Mouse (Mus musculus): ENCODE measurements around the gene Slc22a13. TPM values are rescaled to one million over a fixed set of nuclear protein-coding genes. Genes with fewer than 3 reads are reported as not detected.

The Slc22a13 gene
- not detected in 2 replicates for polyA plus RNA-seq (2016; fragmentation: Nextera tagmentation; extraction: Ambion mirVana)

GRCm38 (mm10) chr9:119208998-119209397 is at the start of gene Slc22a13:
Gene Slc22a13 (minus strand): TSS chr9:119209098.
- Histone ChIP-seq H3K4me1 (no peaks in the 10 kb centered on the region), H3K4me2 (replicated peaks) (no peak within 1 kb of the TSS), H3K36me3 (no peaks in the 10 kb centered on the region), H3K9me3 (0 out of 2 replicates have a peak, but pooled peaks cover 2% of the 10 kb centered on the region), H3K4me3 (no peak within 1 kb of the TSS), H3K9ac (replicated peaks) (no peak within 1 kb of the TSS), H3K27ac (replicated peaks) (no peak within 1 kb of the TSS), H3K27me3 (no peaks in the 10 kb centered on the region)
- ATAC-seq (ENCODE audit: low FRiP score, low read depth): no peak
- 95% methylated on average over 4 of the region's 4 CpGs for WGBS

DNA sequence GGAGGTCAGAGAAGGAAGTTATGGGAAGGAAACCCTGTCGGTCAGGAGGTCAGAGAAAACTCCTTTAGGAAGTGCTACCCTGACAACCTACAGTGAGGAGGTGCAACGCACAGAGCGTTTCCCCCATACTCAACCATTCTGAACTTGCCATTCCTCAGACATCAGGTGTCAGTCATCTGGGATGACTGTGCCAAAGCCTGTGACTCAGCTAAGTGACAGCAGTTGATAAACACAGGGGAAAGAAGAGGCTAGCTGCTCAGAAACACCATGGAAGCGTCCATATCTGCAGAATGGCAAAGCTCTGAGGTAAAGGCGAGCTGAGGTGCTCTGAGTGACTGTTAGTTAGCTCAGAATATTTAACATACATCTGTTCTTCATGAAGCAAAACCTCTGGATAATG is 49.2 kb upstream of the Slc22a13 start:
- H3K36me3 ChIP-seq: peaks cover 56% of the 10 kb centered on the region
- no peak overlapping the region for H3K9ac ChIP-seq (replicated peaks)
- H3K27ac ChIP-seq (replicated peaks): no peak overlapping the region
- H3K9me3 ChIP-seq: no peaks in the 10 kb centered on the region
- 87% methylated on average over 5 of the region's 5 CpGs for WGBS
- no peak overlapping the region for H3K4me3 ChIP-seq
- no peaks in the 10 kb centered on the region for H3K4me1 ChIP-seq
- ATAC-seq (ENCODE audit: low FRiP score, low read depth): no peak
- no peaks in the 10 kb centered on the region for H3K27me3 ChIP-seq
- no peak overlapping the region for H3K4me2 ChIP-seq (replicated peaks)

GRCm38 (mm10) chr9:119256161-119256560 is 47.3 kb upstream of the Slc22a13 start:
- ATAC-seq (ENCODE audit: low FRiP score, low read depth): no peak
- Histone ChIP-seq H3K9me3 (no peaks in the 10 kb centered on the region), H3K4me3 (no peak overlapping the region)

DNA sequence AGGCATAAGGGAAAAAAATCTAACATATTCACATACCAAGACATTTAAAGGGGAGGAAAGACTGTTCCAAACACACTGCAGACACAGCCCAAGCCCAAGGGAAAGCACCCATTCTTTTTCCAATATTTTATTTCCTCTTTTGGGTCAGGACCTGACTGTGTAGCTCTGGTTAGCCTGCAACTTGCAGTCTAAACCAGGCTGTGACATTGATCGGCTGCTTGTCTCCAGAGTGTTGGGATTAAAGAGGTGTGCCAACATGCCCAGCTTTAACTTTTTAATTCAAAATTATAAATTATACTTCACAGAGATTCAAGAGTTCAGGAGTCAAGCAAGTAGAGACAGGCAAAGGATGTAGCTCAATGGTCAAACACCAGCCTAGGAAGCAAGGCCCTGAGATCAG is 46.2 kb upstream of the Slc22a13 start:
- Histone ChIP-seq H3K9me3 (no peaks in the 10 kb centered on the region), H3K4me1 (no peaks in the 10 kb centered on the region), H3K9ac (replicated peaks) (no peak overlapping the region), H3K27ac (replicated peaks) (no peak overlapping the region), H3K27me3 (no peaks in the 10 kb centered on the region), H3K4me3 (no peak overlapping the region), H3K36me3 (peaks cover 66% of the 10 kb centered on the region), H3K4me2 (replicated peaks) (no peak overlapping the region)
- no peak for ATAC-seq (ENCODE audit: low FRiP score, low read depth)
- whole genome bisulfite sequencing: 95% methylated on average over 1 of the region's 1 CpGs

More at GRCm38 (mm10) chr9:119256161-119256560, 47.3 kb upstream of the Slc22a13 start:
- Histone ChIP-seq H3K4me2 (replicated peaks) (no peak overlapping the region), H3K27me3 (no peaks in the 10 kb centered on the region), H3K4me1 (no peaks in the 10 kb centered on the region), H3K27ac (replicated peaks) (no peak overlapping the region), H3K9ac (replicated peaks) (no peak overlapping the region), H3K36me3 (peaks cover 58% of the 10 kb centered on the region)
- 96% methylated on average over 12 of the region's 12 CpGs for WGBS

DNA sequence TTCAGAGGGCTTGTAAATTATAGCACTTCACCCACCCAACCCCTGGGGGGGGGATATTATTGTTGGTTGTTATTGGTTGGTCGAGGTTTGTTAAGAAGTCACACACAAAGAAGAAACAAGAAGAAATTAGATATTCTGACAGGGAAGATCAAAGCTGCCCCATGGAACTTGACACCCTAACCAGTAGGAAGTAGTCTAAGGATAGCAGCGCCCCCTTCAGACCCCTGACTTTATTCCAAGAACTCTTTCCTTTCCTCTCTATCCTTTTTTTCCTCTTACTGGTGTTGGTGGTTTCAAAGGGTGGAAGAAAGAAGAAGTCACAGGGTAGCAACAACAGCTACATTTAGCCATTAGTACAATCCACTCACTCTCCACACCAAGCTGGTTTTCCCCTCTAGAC is 45.3 kb upstream of the Slc22a13 start:
- no peak overlapping the region for H3K27ac ChIP-seq (replicated peaks)
- ATAC-seq (ENCODE audit: low FRiP score, low read depth): no peak
- no peaks in the 10 kb centered on the region for H3K4me1 ChIP-seq
- no peaks in the 10 kb centered on the region for H3K27me3 ChIP-seq
- no peak overlapping the region for H3K9ac ChIP-seq (replicated peaks)
- 74% methylated on average over 2 of the region's 2 CpGs for WGBS
- no peak overlapping the region for H3K4me2 ChIP-seq (replicated peaks)
- H3K36me3 ChIP-seq: peaks cover 73% of the 10 kb centered on the region
- H3K4me3 ChIP-seq: no peak overlapping the region
- H3K9me3 ChIP-seq: no peaks in the 10 kb centered on the region

- Histone ChIP-seq H3K9me3 (no peaks in the 10 kb centered on the region), H3K9ac (replicated peaks) (no peak overlapping the region), H3K27me3 (no peaks in the 10 kb centered on the region), H3K36me3 (peaks cover 55% of the 10 kb centered on the region), H3K4me1 (no peaks in the 10 kb centered on the region), H3K4me3 (no peak overlapping the region), H3K27ac (replicated peaks) (no peak overlapping the region), H3K4me2 (replicated peaks) (no peak overlapping the region)
- no peak for ATAC-seq (ENCODE audit: low FRiP score, low read depth)
- WGBS: 87% methylated on average over 5 of the region's 5 CpGs
Observed at GRCm38 (mm10) chr9:119247996-119248395, 39.1 kb upstream of the Slc22a13 start.

DNA sequence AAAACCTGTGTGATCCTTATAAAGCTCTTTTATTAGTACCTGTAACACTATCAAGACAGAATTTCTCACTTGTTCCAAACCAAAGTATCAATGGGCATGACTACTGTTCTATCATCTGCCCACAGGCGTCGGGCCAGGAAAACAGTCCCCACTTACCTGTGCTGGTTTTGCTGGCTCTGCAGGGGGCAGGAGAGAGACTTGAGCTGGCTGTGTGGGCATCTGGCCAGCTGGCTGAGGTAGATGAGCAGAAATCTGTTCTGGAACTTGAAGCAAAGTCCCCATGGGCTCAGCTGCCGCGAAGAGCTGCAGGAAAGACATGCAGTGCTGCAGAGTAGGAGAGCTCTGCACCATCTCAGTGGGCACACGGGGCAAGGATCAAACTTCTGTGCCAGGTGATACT is 37.9 kb upstream of the Slc22a13 start:
- no peak for ATAC-seq (ENCODE audit: low FRiP score, low read depth)
- H3K27me3 ChIP-seq: no peaks in the 10 kb centered on the region
- 93% methylated on average over 5 of the region's 5 CpGs for WGBS
- H3K36me3 ChIP-seq: peaks cover 58% of the 10 kb centered on the region
- no peak overlapping the region for H3K4me2 ChIP-seq (replicated peaks)
- H3K4me1 ChIP-seq: no peaks in the 10 kb centered on the region
- no peaks in the 10 kb centered on the region for H3K9me3 ChIP-seq
- no peak overlapping the region for H3K9ac ChIP-seq (replicated peaks)
- no peak overlapping the region for H3K4me3 ChIP-seq
- H3K27ac ChIP-seq (replicated peaks): no peak overlapping the region

DNA sequence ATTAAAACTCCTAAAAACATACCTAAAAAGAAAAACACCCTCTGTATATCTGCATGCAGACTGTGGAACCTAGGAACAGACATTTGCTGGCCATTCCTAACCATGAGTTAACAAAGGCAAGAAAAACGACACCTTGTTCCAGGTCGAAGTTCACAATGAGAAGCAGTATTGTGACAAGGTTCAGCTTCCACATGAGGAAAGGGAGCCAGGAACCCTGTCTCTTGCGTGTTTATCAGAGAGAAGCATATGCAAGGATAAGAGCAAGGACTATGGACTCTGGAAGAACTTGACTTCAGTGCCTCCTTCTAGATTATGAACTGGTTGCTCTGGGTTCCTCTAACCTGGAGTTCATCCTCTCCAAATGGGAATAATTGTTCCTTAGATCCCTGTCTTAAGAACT is 35.1 kb upstream of the Slc22a13 start:
- Histone ChIP-seq H3K27ac (replicated peaks) (no peak overlapping the region), H3K36me3 (peaks cover 63% of the 10 kb centered on the region), H3K9me3 (no peaks in the 10 kb centered on the region), H3K4me3 (no peak overlapping the region), H3K27me3 (no peaks in the 10 kb centered on the region), H3K4me1 (0 out of 2 replicates have a peak, but pooled peaks cover 3% of the 10 kb centered on the region), H3K4me2 (replicated peaks) (no peak overlapping the region), H3K9ac (replicated peaks) (no peak overlapping the region)
- WGBS: 93% methylated on average over 3 of the region's 3 CpGs
- no peak for ATAC-seq (ENCODE audit: low FRiP score, low read depth)

DNA sequence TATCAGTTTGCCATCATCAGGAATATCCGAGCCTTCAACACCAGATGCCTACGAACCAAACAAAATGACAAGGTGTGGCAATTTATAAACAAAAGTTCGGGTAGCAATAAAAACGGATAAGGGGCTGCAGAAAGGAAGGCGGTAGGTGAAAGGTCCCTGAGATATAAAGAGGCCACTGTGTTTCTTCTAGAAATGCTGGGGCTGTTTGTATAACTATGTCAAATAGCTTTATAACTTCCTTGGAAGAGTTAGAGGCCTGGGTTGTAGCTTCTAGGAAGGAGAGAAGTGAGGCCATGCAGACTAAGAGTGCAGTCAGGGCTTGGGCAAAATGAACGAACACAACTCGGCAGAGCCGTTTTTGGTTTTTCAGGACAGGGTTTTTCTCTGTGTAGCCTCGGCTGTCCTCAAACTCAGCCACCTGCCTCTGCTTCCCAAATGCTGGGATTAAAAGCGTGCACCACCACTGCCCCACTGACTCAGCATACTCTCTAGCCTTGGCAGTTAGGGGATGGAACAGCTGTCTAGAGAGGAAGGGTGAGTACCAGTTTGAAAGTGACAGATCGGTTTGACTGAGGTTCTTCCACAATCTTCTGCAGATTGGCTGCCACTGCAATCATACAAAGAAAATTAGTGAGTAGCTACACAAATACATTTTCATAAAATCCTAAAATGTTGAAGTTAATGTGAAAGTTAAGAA is 32.4 kb upstream of the Slc22a13 start:
- 0 out of 2 replicates have a peak, but pooled peaks cover 3% of the 10 kb centered on the region for H3K4me1 ChIP-seq
- ATAC-seq (ENCODE audit: low FRiP score, low read depth): no peak
- H3K9me3 ChIP-seq: no peaks in the 10 kb centered on the region
- H3K9ac ChIP-seq (replicated peaks): no peak overlapping the region
- H3K4me3 ChIP-seq: no peak overlapping the region
- H3K27me3 ChIP-seq: no peaks in the 10 kb centered on the region
- H3K27ac ChIP-seq (replicated peaks): no peak overlapping the region
- H3K36me3 ChIP-seq: peaks cover 58% of the 10 kb centered on the region
- WGBS: 94% methylated on average over 11 of the region's 11 CpGs
- no peak overlapping the region for H3K4me2 ChIP-seq (replicated peaks)

DNA sequence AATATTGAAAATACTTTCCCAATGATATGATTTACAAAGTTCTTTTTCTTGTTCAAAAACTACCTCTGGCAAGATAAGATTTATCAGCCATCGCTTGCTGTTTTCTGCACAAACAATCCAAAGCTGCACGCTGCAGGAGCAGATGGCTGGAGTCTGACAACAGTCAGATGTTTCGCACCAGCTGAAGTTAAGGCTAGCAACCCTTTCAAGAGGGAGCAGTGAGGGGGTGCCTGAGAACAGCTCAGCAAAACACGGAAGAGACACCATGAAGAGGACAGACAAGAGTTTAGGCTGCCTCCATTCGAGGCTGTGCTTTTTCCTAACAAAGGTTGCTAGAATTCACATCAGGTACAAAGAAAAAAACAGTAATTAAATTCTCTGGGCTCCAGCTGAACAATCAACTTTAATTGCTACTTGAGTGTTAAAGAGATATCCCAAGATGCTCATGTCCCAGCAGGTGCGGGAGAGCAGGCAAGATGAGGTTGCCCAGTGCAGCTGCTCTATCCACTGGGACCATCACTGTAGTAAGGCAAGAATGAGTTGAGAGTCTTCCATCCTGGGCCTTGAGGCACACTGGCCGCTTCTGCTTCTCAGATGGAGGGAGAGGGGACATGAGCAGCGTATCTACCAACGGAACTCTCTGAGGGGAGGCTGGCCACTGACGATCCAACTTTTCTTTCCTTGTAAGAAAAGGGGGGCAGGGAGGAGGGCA is 31.5 kb upstream of the Slc22a13 start:
- Histone ChIP-seq H3K9me3 (no peaks in the 10 kb centered on the region), H3K4me1 (0 out of 2 replicates have a peak, but pooled peaks cover 3% of the 10 kb centered on the region), H3K36me3 (peaks cover 55% of the 10 kb centered on the region), H3K4me2 (replicated peaks) (no peak overlapping the region), H3K9ac (replicated peaks) (no peak overlapping the region), H3K27me3 (no peaks in the 10 kb centered on the region), H3K4me3 (no peak overlapping the region), H3K27ac (replicated peaks) (0 out of 2 replicates have a peak overlapping the region, but pooled peaks have one; percentile 42)
- 90% methylated on average over 10 of the region's 10 CpGs for WGBS
- no peak for ATAC-seq (ENCODE audit: low FRiP score, low read depth)

DNA sequence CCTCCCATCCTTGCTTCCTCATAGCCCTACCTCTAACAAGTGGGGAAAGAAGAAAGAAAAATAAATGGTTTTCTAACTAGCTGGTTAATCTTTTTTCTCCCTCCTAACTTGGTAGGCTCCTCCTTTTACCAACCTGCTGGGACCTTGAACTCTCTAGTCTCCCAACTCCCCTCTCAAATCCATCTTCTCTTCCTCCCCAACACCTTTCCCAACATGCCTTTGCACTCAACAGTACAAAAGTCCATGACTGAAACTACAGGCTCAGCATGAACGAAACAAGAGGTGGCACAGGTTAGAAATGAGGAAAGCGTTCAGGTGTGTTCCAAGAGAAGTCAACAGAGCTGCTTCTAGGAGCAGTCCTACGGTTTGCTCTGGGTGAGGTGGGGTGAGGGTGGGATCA is 30.4 kb upstream of the Slc22a13 start:
- H3K27me3 ChIP-seq: no peaks in the 10 kb centered on the region

GRCm38 (mm10) chr9:119238796-119239195 is 29.9 kb upstream of the Slc22a13 start:
- no peak overlapping the region for H3K4me3 ChIP-seq
- H3K4me1 ChIP-seq: 0 out of 2 replicates have a peak, but pooled peaks cover 3% of the 10 kb centered on the region
- peaks cover 48% of the 10 kb centered on the region for H3K36me3 ChIP-seq
- H3K9ac ChIP-seq (replicated peaks): no peak overlapping the region
- H3K27ac ChIP-seq (replicated peaks): no peak overlapping the region
- ATAC-seq (ENCODE audit: low FRiP score, low read depth): no peak
- no peak overlapping the region for H3K4me2 ChIP-seq (replicated peaks)
- no peaks in the 10 kb centered on the region for H3K9me3 ChIP-seq
- H3K27me3 ChIP-seq: no peaks in the 10 kb centered on the region
- WGBS: 94% methylated on average over 4 of the region's 4 CpGs

More for the DNA sequence above, 30.4 kb upstream of the Slc22a13 start:
- Histone ChIP-seq H3K4me1 (0 out of 2 replicates have a peak, but pooled peaks cover 3% of the 10 kb centered on the region), H3K36me3 (peaks cover 51% of the 10 kb centered on the region), H3K4me2 (replicated peaks) (no peak overlapping the region), H3K27ac (replicated peaks) (no peak overlapping the region), H3K4me3 (no peak overlapping the region), H3K9ac (replicated peaks) (no peak overlapping the region), H3K9me3 (no peaks in the 10 kb centered on the region)
- 98% methylated on average over 3 of the region's 3 CpGs for WGBS
- no peak for ATAC-seq (ENCODE audit: low FRiP score, low read depth)

Data from midbrain, embryonic 12.5 days (tissue).